Mouse (Mus musculus): ENCODE data around the gene Ttll8. TPM values are rescaled to one million over a fixed set of nuclear protein-coding genes. Genes with fewer than 3 reads are reported as not detected.

The Ttll8 gene
- polyA plus RNA-seq, 1 experiment from 2014 or later = not detected

DNA sequence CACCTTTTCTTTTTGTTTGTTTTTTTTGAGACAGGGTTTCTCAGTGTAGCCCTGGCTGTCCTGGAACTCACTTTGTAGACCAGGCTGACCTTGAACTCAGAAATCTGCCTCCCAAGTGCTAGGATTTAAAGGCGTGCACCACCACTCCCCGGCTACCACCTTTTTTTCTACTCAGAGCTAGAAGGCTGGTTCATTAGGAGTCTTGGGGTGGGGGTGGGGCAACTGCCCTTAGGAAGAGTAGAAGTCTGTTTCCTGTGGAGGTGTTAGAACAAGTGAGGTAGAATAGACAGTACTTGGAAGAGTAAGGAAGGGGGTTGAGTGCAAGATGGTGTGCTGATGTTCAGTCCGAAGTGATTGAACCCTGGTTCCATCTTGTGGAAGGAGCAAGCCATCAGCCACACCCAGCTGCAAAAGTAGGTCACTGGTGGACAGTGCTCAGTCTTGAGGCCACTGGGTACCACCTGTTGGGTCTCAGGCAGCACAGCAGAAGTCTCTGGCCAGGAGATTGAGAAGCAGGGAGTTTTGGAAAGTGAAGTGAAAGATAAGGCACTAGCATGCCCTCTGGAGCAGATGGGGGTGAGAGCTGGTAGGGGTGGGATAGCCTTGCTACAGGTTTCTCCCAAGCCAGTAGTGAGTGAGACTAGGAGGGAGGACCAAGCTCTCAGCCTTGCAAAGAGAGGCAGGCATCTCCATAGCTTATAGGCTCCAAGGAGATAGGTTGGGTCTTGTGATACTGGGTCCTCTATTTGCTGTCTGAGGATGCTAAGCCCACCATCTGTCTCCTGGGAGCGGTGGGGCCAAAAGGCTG, 88.1 kb downstream of the Ttll8 start:
- DNase-seq (ENCODE audit: low spot score) = no peak
- Histone ChIP-seq H3K4me1 (replicated peaks; ENCODE audit: insufficient read depth, low read length) (peaks cover 40% of the 10 kb centered on the region), H3K27me3 (ENCODE audit: insufficient read depth, low read length) (no peaks in the 10 kb centered on the region), H3K9me3 (replicated peaks; ENCODE audit: low read length) (no peaks in the 10 kb centered on the region), H3K27ac (peak overlapping the region; percentile 87), H3K36me3 (ENCODE audit: insufficient read depth, low read length) (peaks cover 23% of the 10 kb centered on the region), H3K9ac (ENCODE audit: low read depth, low read length) (peak overlapping the region; percentile 44; the same call in 1 of the 2 replicates), H3K4me2 (ENCODE audit: low read length) (peak overlapping the region; percentile 91), H3K4me3 (replicated peaks; ENCODE audit: low read depth, low read length) (no peak overlapping the region)
- TF ChIP-seq CTCF (IDR thresholded peaks at IDR 0.05; ENCODE audit: low read depth) = no peak
- ATAC-seq (replicated peaks; ENCODE audit: low FRiP score, low read depth) = no peak
- WGBS = 69% methylated on average over 4 of the region's 4 CpGs

DNA sequence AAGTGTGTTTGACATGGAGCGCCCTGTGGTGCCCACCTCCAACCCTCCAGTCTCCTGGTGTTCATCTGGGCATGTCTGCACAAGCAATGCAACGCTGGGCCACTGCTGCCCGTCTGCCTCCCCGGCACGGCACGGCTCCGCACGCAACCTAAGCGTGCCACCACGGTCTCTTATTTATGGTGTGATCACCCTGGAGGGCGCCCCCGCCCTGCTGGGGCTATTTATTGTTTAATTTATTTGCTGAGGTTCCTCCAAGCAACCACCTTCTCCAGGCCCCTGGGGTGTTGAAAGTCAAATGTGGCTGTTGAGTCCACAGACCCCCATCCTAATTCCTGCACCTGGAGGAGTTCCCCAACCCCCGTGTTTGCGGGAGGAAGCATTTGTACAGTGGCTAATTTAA, 89.2 kb downstream of the Ttll8 start:
- Histone ChIP-seq H3K27me3 (ENCODE audit: insufficient read depth, low read length) (no peaks in the 10 kb centered on the region), H3K27ac (peak overlapping the region; percentile 96), H3K4me2 (ENCODE audit: low read length) (peak overlapping the region; percentile 91), H3K9ac (ENCODE audit: low read depth, low read length) (peak overlapping the region; percentile 89; the same call in 1 of the 2 replicates), H3K36me3 (ENCODE audit: insufficient read depth, low read length) (peaks cover 23% of the 10 kb centered on the region), H3K4me1 (replicated peaks; ENCODE audit: insufficient read depth, low read length) (peaks cover 42% of the 10 kb centered on the region), H3K4me3 (replicated peaks; ENCODE audit: low read depth, low read length) (peak overlapping the region; percentile 83), H3K9me3 (replicated peaks; ENCODE audit: low read length) (no peaks in the 10 kb centered on the region)
- TF ChIP-seq CTCF (IDR thresholded peaks at IDR 0.05; ENCODE audit: low read depth) = no peak
- no peak for ATAC-seq (replicated peaks; ENCODE audit: low FRiP score, low read depth)
- DNase-seq (ENCODE audit: low spot score) = no peak
- 55% methylated on average over 14 of the region's 14 CpGs for WGBS

DNA sequence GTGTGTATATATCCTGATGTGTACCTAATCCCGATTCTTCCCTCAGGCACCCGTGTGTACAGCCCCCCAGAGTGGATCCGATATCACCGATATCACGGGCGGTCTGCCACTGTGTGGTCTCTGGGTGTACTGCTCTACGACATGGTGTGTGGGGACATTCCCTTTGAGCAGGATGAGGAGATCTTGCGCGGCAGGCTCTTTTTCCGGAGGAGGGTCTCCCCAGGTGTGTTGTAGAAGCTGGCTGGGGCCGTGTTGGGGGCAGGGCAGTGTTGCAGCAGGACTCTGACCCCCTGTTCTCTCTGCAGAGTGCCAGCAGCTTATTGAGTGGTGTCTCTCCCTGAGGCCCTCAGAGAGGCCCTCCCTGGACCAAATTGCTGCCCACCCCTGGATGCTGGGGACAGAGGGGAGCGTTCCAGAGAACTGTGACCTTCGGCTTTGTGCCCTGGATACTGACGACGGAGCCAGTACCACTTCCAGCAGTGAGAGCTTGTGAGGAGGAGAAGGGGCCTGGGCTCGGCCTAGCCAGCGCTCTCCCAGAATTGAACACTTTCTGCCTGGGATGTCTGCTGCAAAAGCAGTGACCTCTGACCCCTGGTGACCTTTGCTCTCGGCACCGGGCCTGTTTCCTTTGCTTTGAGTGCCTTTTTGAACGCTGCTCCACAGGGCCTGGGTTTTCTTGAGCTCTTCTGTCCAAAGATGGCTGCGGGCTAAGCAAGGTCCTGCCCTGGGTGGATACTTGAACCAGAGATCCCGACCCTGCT, 89.8 kb downstream of the Ttll8 start:
- Histone ChIP-seq H3K4me1 (replicated peaks; ENCODE audit: insufficient read depth, low read length) (peaks cover 42% of the 10 kb centered on the region), H3K27me3 (ENCODE audit: insufficient read depth, low read length) (no peaks in the 10 kb centered on the region), H3K4me2 (ENCODE audit: low read length) (peak overlapping the region; percentile 91), H3K9me3 (replicated peaks; ENCODE audit: low read length) (no peaks in the 10 kb centered on the region), H3K36me3 (ENCODE audit: insufficient read depth, low read length) (peaks cover 23% of the 10 kb centered on the region), H3K4me3 (replicated peaks; ENCODE audit: low read depth, low read length) (peak overlapping the region; percentile 83), H3K9ac (ENCODE audit: low read depth, low read length) (peak overlapping the region; percentile 89), H3K27ac (peak overlapping the region; percentile 96)
- peak; percentile 35; the same call in 1 of the 2 replicates for TF ChIP-seq CTCF (IDR thresholded peaks at IDR 0.05; ENCODE audit: low read depth)
- WGBS = 21% methylated on average over 22 of the region's 22 CpGs
- DNase-seq (ENCODE audit: low spot score) (peak; percentile 16), ATAC-seq (replicated peaks; ENCODE audit: low FRiP score, low read depth) (peak; percentile 4; the same call in 1 of the 2 replicates)

- peaks cover 42% of the 10 kb centered on the region for H3K4me1 ChIP-seq (replicated peaks; ENCODE audit: insufficient read depth, low read length)
- no peaks in the 10 kb centered on the region for H3K27me3 ChIP-seq (ENCODE audit: insufficient read depth, low read length)
- TF ChIP-seq CTCF (IDR thresholded peaks at IDR 0.05; ENCODE audit: low read depth) = no peak; the same call in 1 of the 2 replicates
- H3K9ac ChIP-seq (ENCODE audit: low read depth, low read length) = peak overlapping the region; percentile 89
- 2% methylated on average over 35 of the region's 39 CpGs for WGBS
- DNase-seq (ENCODE audit: low spot score) (peak; percentile 99), ATAC-seq (replicated peaks; ENCODE audit: low FRiP score, low read depth) (peak; percentile 47)
- H3K4me3 ChIP-seq (replicated peaks; ENCODE audit: low read depth, low read length) = peak overlapping the region; percentile 83
- H3K36me3 ChIP-seq (ENCODE audit: insufficient read depth, low read length) = peaks cover 23% of the 10 kb centered on the region
- H3K9me3 ChIP-seq (replicated peaks; ENCODE audit: low read length) = no peaks in the 10 kb centered on the region
- peak overlapping the region; percentile 96 for H3K27ac ChIP-seq
- H3K4me2 ChIP-seq (ENCODE audit: low read length) = peak overlapping the region; percentile 91
Observed at GRCm38 (mm10) chr15:88863695-88864231, 90.5 kb downstream of the Ttll8 start.

DNA sequence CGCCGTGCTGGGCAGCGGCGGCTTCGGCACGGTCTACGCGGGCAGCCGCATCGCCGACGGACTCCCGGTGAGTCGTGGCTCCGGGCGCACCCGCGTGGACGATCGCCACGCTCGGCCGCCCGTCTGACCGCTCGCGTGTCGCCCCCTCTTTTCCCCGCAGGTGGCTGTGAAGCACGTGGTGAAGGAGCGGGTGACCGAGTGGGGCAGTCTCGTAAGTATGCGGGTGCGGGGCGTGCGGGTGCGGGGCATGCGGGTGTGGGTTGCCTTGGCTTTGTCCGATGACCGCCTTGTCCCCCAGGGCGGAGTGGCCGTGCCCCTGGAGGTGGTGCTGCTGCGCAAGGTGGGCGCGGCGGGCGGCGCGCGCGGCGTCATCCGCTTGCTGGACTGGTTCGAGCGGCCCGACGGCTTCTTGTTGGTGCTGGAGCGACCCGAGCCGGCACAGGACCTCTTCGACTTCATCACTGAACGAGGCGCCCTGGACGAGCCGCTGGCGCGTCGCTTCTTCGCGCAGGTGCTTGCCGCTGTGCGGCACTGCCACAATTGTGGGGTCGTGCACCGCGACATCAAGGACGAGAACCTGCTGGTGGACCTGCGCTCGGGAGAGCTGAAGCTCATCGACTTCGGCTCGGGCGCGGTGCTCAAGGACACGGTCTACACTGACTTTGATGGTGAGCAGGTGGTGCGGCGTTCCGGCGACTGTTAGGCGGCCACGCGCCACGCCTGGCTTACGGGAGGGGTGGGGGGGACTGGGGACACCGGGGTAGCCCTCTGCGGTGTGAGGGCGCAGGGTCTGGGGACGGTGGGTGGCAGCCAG, 91.1 kb downstream of the Ttll8 start:
- peaks cover 38% of the 10 kb centered on the region for H3K4me1 ChIP-seq (replicated peaks; ENCODE audit: insufficient read depth, low read length)
- peak overlapping the region; percentile 91 for H3K4me2 ChIP-seq (ENCODE audit: low read length)
- peak; percentile 17; the same call in 1 of the 2 replicates for TF ChIP-seq CTCF (IDR thresholded peaks at IDR 0.05; ENCODE audit: low read depth)
- H3K27me3 ChIP-seq (ENCODE audit: insufficient read depth, low read length) = no peaks in the 10 kb centered on the region
- peak; percentile 49 for DNase-seq (ENCODE audit: low spot score)
- peak overlapping the region; percentile 96 for H3K27ac ChIP-seq
- ATAC-seq (replicated peaks; ENCODE audit: low FRiP score, low read depth) = no peak; the same call in 1 of the 2 replicates
- WGBS = under 1% methylated on average over 91 of the region's 98 CpGs
- H3K4me3 ChIP-seq (replicated peaks; ENCODE audit: low read depth, low read length) = peak overlapping the region; percentile 83
- H3K36me3 ChIP-seq (ENCODE audit: insufficient read depth, low read length) = peaks cover 23% of the 10 kb centered on the region
- peak overlapping the region; percentile 89 for H3K9ac ChIP-seq (ENCODE audit: low read depth, low read length)
- H3K9me3 ChIP-seq (replicated peaks; ENCODE audit: low read length) = no peaks in the 10 kb centered on the region
